ENCODE assay signal across 8 mouse cellular contexts in the genomic region with DNA sequence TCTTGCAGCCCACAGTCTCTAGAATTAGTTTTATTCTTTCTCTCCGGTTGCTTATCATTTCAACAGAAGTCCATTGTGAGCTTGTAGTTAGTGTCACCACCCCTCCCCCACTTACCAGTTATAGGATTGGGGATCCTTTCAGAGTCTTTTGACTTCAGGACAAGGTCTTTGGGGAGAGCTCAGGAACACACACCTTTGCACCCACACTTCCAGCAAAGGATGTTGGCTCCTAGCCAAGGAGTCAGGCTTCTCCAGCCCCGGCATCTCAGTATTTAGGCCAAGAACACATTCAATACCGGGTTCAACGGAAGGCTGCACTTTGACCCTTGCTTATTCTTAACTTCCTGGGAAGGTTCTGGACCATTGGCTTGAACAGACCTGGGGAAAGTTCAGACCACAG. TPM values are rescaled to one million over a fixed set of nuclear protein-coding genes. Genes with fewer than 3 reads are reported as not detected.
DNase-seq lines count a peak whose midpoint lies in the region; ATAC-seq and TF ChIP-seq lines count a peak whose summit lies in the region.

No protein-coding gene starts in this region.

- no peaks in the 10 kb centered on the region for H3K4me1 ChIP-seq in ES-Bruce4 (ENCODE audit: control insufficient read depth, insufficient read depth, low read length)
- peaks cover 7% of the 10 kb centered on the region for H3K4me1 ChIP-seq in midbrain, embryonic 12.5 days

- no peak overlapping the region; the same call in 1 of the 2 replicates for H3K4me3 ChIP-seq in ES-Bruce4 (ENCODE audit: low read depth, low read length)
- peak overlapping the region; percentile 79 for H3K4me3 ChIP-seq in midbrain, embryonic 12.5 days

- 19% methylated on average over 4 of the region's 4 CpGs for WGBS in midbrain, embryonic 12.5 days

- H3K27ac ChIP-seq in ES-Bruce4 (ENCODE audit: insufficient read depth, low read length) = no peak overlapping the region
- H3K27ac ChIP-seq in midbrain, embryonic 12.5 days (replicated peaks) = peak overlapping the region; percentile 95

- H3K27me3 ChIP-seq in ES-Bruce4 (ENCODE audit: control insufficient read depth, insufficient read depth, low read length, poor library complexity, severe bottlenecking) = peaks cover 3% of the 10 kb centered on the region
- no peaks in the 10 kb centered on the region for H3K27me3 ChIP-seq in midbrain, embryonic 12.5 days

- no peak for TF ChIP-seq EP300 in ES-Bruce4 (IDR thresholded peaks at IDR 0.05; ENCODE audit: insufficient read depth, low read depth, low read length)

- DNase-seq in cerebellum, postnatal 10 days = peak; percentile 56 to 71
- no peak for DNase-seq in cerebellum, adult 11-12 months
- peak; percentile 43 to 56 for DNase-seq in heart, adult 9 months (ENCODE audit: low spot score in 2 of 2)
- DNase-seq in kidney, adult 8-10 months = peak; percentile 91 to 93
- no peak for DNase-seq in urinary bladder, postnatal 14 days (ENCODE audit: low spot score)
- DNase-seq in cerebellum, adult 8-10 months = no peak

- no peaks in the 10 kb centered on the region for H3K36me3 ChIP-seq in ES-Bruce4 (ENCODE audit: control insufficient read depth, insufficient read depth, low read length, poor library complexity, severe bottlenecking)
- no peaks in the 10 kb centered on the region for H3K36me3 ChIP-seq in midbrain, embryonic 12.5 days

- TF ChIP-seq POLR2A in ES-Bruce4 (IDR thresholded peaks at IDR 0.05; ENCODE audit: insufficient read depth, low read length) = no peak

- H3K9ac ChIP-seq in ES-Bruce4 (ENCODE audit: low read depth, poor library complexity, severe bottlenecking) = 0 out of 2 replicates have a peak overlapping the region, but pooled peaks have one; percentile 0
- peak overlapping the region; percentile 55; the same call in 1 of the 2 replicates for H3K9ac ChIP-seq in midbrain, embryonic 12.5 days (replicated peaks)

- 0 out of 2 replicates have a peak, but pooled peaks have one; percentile 0 for ATAC-seq in midbrain, embryonic 12.5 days (ENCODE audit: low FRiP score, low read depth)

- H3K4me2 ChIP-seq in midbrain, embryonic 12.5 days (replicated peaks) = peak overlapping the region; percentile 61

- TF ChIP-seq CTCF in ES-Bruce4 (IDR thresholded peaks at IDR 0.05; ENCODE audit: low read depth, low read length) = no peak

- H3K9me3 ChIP-seq in ES-Bruce4 (replicated peaks; ENCODE audit: control insufficient read depth, insufficient read depth, low read length, poor library complexity, severe bottlenecking) = no peaks in the 10 kb centered on the region
- no peaks in the 10 kb centered on the region for H3K9me3 ChIP-seq in midbrain, embryonic 12.5 days

RNA-seq across cellular contexts. Expression of gene Trib2, which starts 0.6 kb away (rescaled TPM):
- polyA plus RNA-seq in ES-Bruce4 (2011; ENCODE audit: insufficient read depth, insufficient read length, low read depth, missing spikeins) = 8.6 and 11.2 TPM in 2 replicates
- 89.5 and 89.7 TPM in 2 replicates for polyA plus RNA-seq in midbrain, embryonic 12.5 days (2016; fragmentation: Nextera tagmentation; extraction: Ambion mirVana)

Comparison
In these comparisons a context has a peak if more than half of its experiments do, and no peak if none do; other contexts are left out.
1. DNase-seq: peak in cerebellum, postnatal 10 days (2 of 2), heart, adult 9 months (2 of 2) and kidney, adult 8-10 months (2 of 2); none in cerebellum, adult 11-12 months (single experiment), urinary bladder, postnatal 14 days (single experiment) and cerebellum, adult 8-10 months (single experiment).